Mouse (Mus musculus) hindbrain, embryonic 12.5 days (tissue): ENCODE results near the gene Imp3. TPM values are rescaled to one million over a fixed set of nuclear protein-coding genes. Genes with fewer than 3 reads are reported as not detected.
A peak's percentile ranks its signal among the peaks of the same experiment; 100 is the strongest.
"Not testable (repeated sequence)": the region's sequence is repeated elsewhere in the genome, so short reads cannot be mapped to it uniquely, and the experiment has no call there.

Experiments
- ATAC-seq: fragments of 200-750 bp; cut with Nextera tagmentation; 2 replicates; pipeline ENCODE4 v1.8.0; 2017; ENCODE audit warnings: moderate TSS enrichment; ENCODE audit not compliant: low FRiP score
- H3K27ac ChIP-seq: fragments of 300-500 bp; sonication (generic); 2 replicates; pipeline ENCODE4 v1.5.1; 2016; ENCODE audit warnings: mild to moderate bottlenecking
- H3K27me3 ChIP-seq: fragments of 300-500 bp; sonication (generic); 2 replicates; pipeline ENCODE4 v1.6.1; 2016; ENCODE audit warnings: mild to moderate bottlenecking
- H3K36me3 ChIP-seq: fragments of 300-500 bp; sonication (generic); 2 replicates; pipeline ENCODE4 v1.6.1; 2016; ENCODE audit warnings: mild to moderate bottlenecking
- H3K4me1 ChIP-seq: fragments of 300-500 bp; sonication (generic); 2 replicates; pipeline ENCODE4 v1.6.1; 2016
- H3K4me2 ChIP-seq: fragments of 300-500 bp; sonication (generic); replicated peaks from 2 replicates; pipeline ENCODE4 v1.6.1; 2016; ENCODE audit warnings: mild to moderate bottlenecking
- H3K4me3 ChIP-seq: fragments of 300-500 bp; sonication (generic); 2 replicates; pipeline ENCODE4 v1.5.1; 2016; ENCODE audit warnings: mild to moderate bottlenecking
- H3K9ac ChIP-seq: fragments of 300-500 bp; sonication (generic); 2 replicates; pipeline ENCODE4 v1.6.1; 2016; ENCODE audit warnings: mild to moderate bottlenecking, moderate library complexity
- H3K9me3 ChIP-seq: fragments of 300-500 bp; sonication (generic); replicated peaks from 2 replicates; pipeline ENCODE4 v1.6.1; 2016; ENCODE audit warnings: mild to moderate bottlenecking
- WGBS: fragments of 180-500 bp; shearing (Covaris S2); methylation state at CpG from one replicate; pipeline ENCODE4 v1.1.7; 2016; 5-methylcytosine and 5-hydroxymethylcytosine counted together
- polyA plus RNA-seq: library from polyadenylated mRNA; unstranded; fragments of >200 nt; fragmentation: Nextera tagmentation; extraction: Ambion mirVana; gene quantifications from 2 replicates; pipeline ENCODE4 v1.2.1, GENCODE M21; 2016

Gene Imp3
- polyA plus RNA-seq, 1 experiment from 2014 or later, result 62.7 TPM

GRCm38 (mm10) chr9:56924651-56925027 is 12.6 kb upstream of the Imp3 start:
- peaks cover 53% of the 10 kb centered on the region for H3K4me1 ChIP-seq

GRCm38 (mm10) chr9:56925291-56926024 is 11.8 kb upstream of the Imp3 start:
- Histone ChIP-seq H3K9me3 (no peaks in the 10 kb centered on the region), H3K36me3 (0 out of 2 replicates have a peak, but pooled peaks cover 11% of the 10 kb centered on the region), H3K9ac (peak overlapping the region; percentile 37; the same call in 1 of the 2 replicates), H3K4me2 (peak overlapping the region; percentile 81), H3K4me3 (peak overlapping the region; percentile 18), H3K27me3 (0 out of 2 replicates have a peak, but pooled peaks cover 8% of the 10 kb centered on the region), H3K4me1 (peaks cover 53% of the 10 kb centered on the region), H3K27ac (no peak overlapping the region)
- no peak for ATAC-seq
- WGBS, result 79% methylated on average over 26 of the region's 26 CpGs

More at GRCm38 (mm10) chr9:56924651-56925027, 12.6 kb upstream of the Imp3 start:
- Histone ChIP-seq H3K4me3 (peak overlapping the region; percentile 18), H3K27me3 (0 out of 2 replicates have a peak, but pooled peaks cover 8% of the 10 kb centered on the region), H3K27ac (no peak overlapping the region), H3K9ac (peak overlapping the region; percentile 2), H3K9me3 (no peaks in the 10 kb centered on the region), H3K36me3 (0 out of 2 replicates have a peak, but pooled peaks cover 15% of the 10 kb centered on the region), H3K4me2 (peak overlapping the region; percentile 81)
- WGBS, result 29% methylated on average over 7 of the region's 7 CpGs
- no peak for ATAC-seq

- no peak for ATAC-seq
- H3K27ac ChIP-seq, result no peak overlapping the region
- 0 out of 2 replicates have a peak, but pooled peaks cover 8% of the 10 kb centered on the region for H3K27me3 ChIP-seq
- peaks cover 53% of the 10 kb centered on the region for H3K4me1 ChIP-seq
- 0 out of 2 replicates have a peak, but pooled peaks cover 9% of the 10 kb centered on the region for H3K36me3 ChIP-seq
- H3K9ac ChIP-seq, result no peak overlapping the region
- 92% methylated on average over 10 of the region's 10 CpGs for WGBS
- no peaks in the 10 kb centered on the region for H3K9me3 ChIP-seq
- H3K4me3 ChIP-seq, result no peak overlapping the region
- H3K4me2 ChIP-seq, result 0 out of 2 replicates have a peak overlapping the region, but pooled peaks have one; percentile 81
Observed at GRCm38 (mm10) chr9:56926025-56926360, 11.3 kb upstream of the Imp3 start.

- ATAC-seq, result no peak
- Histone ChIP-seq H3K9me3 (no peaks in the 10 kb centered on the region), H3K27ac (no peak overlapping the region), H3K9ac (no peak overlapping the region), H3K27me3 (0 out of 2 replicates have a peak, but pooled peaks cover 8% of the 10 kb centered on the region), H3K4me3 (peak overlapping the region; percentile 65), H3K36me3 (0 out of 2 replicates have a peak, but pooled peaks cover 6% of the 10 kb centered on the region), H3K4me1 (peaks cover 53% of the 10 kb centered on the region), H3K4me2 (peak overlapping the region; percentile 81)
- 80% methylated on average over 10 of the region's 10 CpGs for WGBS
Observed at GRCm38 (mm10) chr9:56926387-56926786, 10.9 kb upstream of the Imp3 start.

GRCm38 (mm10) chr9:56927191-56928012 is 9.9 kb upstream of the Imp3 start:
- H3K27me3 ChIP-seq, result 0 out of 2 replicates have a peak, but pooled peaks cover 8% of the 10 kb centered on the region
- H3K9ac ChIP-seq, result peak overlapping the region; percentile 73
- under 1% methylated on average over 35 of the region's 35 CpGs for WGBS
- H3K36me3 ChIP-seq, result no peaks in the 10 kb centered on the region
- no peaks in the 10 kb centered on the region for H3K9me3 ChIP-seq
- peaks cover 53% of the 10 kb centered on the region for H3K4me1 ChIP-seq
- peak overlapping the region; percentile 65 for H3K4me3 ChIP-seq
- H3K4me2 ChIP-seq, result peak overlapping the region; percentile 81
- ATAC-seq, result peak; percentile 26; the same call in 1 of the 2 replicates
- peak overlapping the region; percentile 88 for H3K27ac ChIP-seq

GRCm38 (mm10) chr9:56928041-56928811 is 9.0 kb upstream of the Imp3 start, which contains the start of gene Snx33:
TSS of gene Snx33 (minus strand) at chr9:56928371.
- peak within 1 kb of the TSS; percentile 65 for H3K4me3 ChIP-seq
- H3K9ac ChIP-seq, result peak within 1 kb of the TSS; percentile 73
- 0 out of 2 replicates have a peak, but pooled peaks cover 8% of the 10 kb centered on the region for H3K27me3 ChIP-seq
- peak; percentile 75 for ATAC-seq
- H3K36me3 ChIP-seq, result no peaks in the 10 kb centered on the region
- H3K4me1 ChIP-seq, result peaks cover 49% of the 10 kb centered on the region
- H3K27ac ChIP-seq, result peak within 1 kb of the TSS; percentile 88
- under 1% methylated on average over 49 of the region's 50 CpGs for WGBS
- peak within 1 kb of the TSS; percentile 81 for H3K4me2 ChIP-seq
- no peaks in the 10 kb centered on the region for H3K9me3 ChIP-seq

- no peaks in the 10 kb centered on the region for H3K9me3 ChIP-seq
- no peaks in the 10 kb centered on the region for H3K36me3 ChIP-seq
- H3K27ac ChIP-seq, result no peak overlapping the region
- H3K4me2 ChIP-seq, result no peak overlapping the region
- peaks cover 37% of the 10 kb centered on the region for H3K4me1 ChIP-seq
- 0 out of 2 replicates have a peak, but pooled peaks cover 8% of the 10 kb centered on the region for H3K27me3 ChIP-seq
- H3K9ac ChIP-seq, result no peak overlapping the region
- 75% methylated on average over 4 of the region's 4 CpGs for WGBS
- H3K4me3 ChIP-seq, result no peak overlapping the region
- ATAC-seq, result no peak
Observed at GRCm38 (mm10) chr9:56929496-56929895, 7.8 kb upstream of the Imp3 start.

GRCm38 (mm10) chr9:56930556-56930955 is 6.7 kb upstream of the Imp3 start:
- H3K9ac ChIP-seq, result no peak overlapping the region
- H3K27me3 ChIP-seq, result 0 out of 2 replicates have a peak, but pooled peaks cover 8% of the 10 kb centered on the region
- H3K4me3 ChIP-seq, result no peak overlapping the region
- H3K27ac ChIP-seq, result no peak overlapping the region
- 81% methylated on average over 1 of the region's 1 CpGs for WGBS
- no peak for ATAC-seq
- no peaks in the 10 kb centered on the region for H3K9me3 ChIP-seq
- no peaks in the 10 kb centered on the region for H3K36me3 ChIP-seq
- peaks cover 26% of the 10 kb centered on the region for H3K4me1 ChIP-seq
- H3K4me2 ChIP-seq, result no peak overlapping the region

GRCm38 (mm10) chr9:56936861-56937222 is 433 bp upstream of the Imp3 start:
- H3K27ac ChIP-seq, result no peak overlapping the region
- no peaks in the 10 kb centered on the region for H3K27me3 ChIP-seq
- H3K9ac ChIP-seq, result peak overlapping the region; percentile 38; the same call in 1 of the 2 replicates
- peaks cover 15% of the 10 kb centered on the region for H3K4me1 ChIP-seq
- H3K36me3 ChIP-seq, result no peaks in the 10 kb centered on the region
- 18% methylated on average over 6 of the region's 6 CpGs for WGBS
- H3K4me2 ChIP-seq, result peak overlapping the region; percentile 91
- 0 out of 2 replicates have a peak, but pooled peaks have one; percentile 5 for ATAC-seq
- H3K4me3 ChIP-seq, result peak overlapping the region; percentile 85
- no peaks in the 10 kb centered on the region for H3K9me3 ChIP-seq

GRCm38 (mm10) chr9:56938374-56938773 is 1.1 kb downstream of the Imp3 start:
- H3K9ac ChIP-seq, result peak overlapping the region; percentile 89
- WGBS, result 7% methylated on average over 7 of the region's 7 CpGs
- peak overlapping the region; percentile 85 for H3K4me3 ChIP-seq
- peak overlapping the region; percentile 91 for H3K4me2 ChIP-seq
- no peaks in the 10 kb centered on the region for H3K9me3 ChIP-seq
- peaks cover 15% of the 10 kb centered on the region for H3K4me1 ChIP-seq
- no peaks in the 10 kb centered on the region for H3K36me3 ChIP-seq
- H3K27ac ChIP-seq, result no peak overlapping the region
- H3K27me3 ChIP-seq, result no peaks in the 10 kb centered on the region
- ATAC-seq, result no peak

- ATAC-seq, H3K9ac ChIP-seq, H3K4me3 ChIP-seq, H3K27ac ChIP-seq, H3K36me3 ChIP-seq, H3K9me3 ChIP-seq, H3K27me3 ChIP-seq, H3K4me2 ChIP-seq: not testable (repeated sequence)
- peaks cover 13% of the 10 kb centered on the region for H3K4me1 ChIP-seq
- WGBS, result 39% methylated on average over 3 of the region's 3 CpGs
Observed at GRCm38 (mm10) chr9:56947481-56947880, 10.2 kb downstream of the Imp3 start.
